Mouse (Mus musculus) stomach, postnatal 0 days (tissue): ENCODE data around the gene Reep3. TPM values are rescaled to one million over a fixed set of nuclear protein-coding genes. Genes with fewer than 3 reads are reported as not detected.
A peak's percentile ranks its signal among the peaks of the same experiment; 100 is the strongest.

Experiments used
- ATAC-seq: fragments of 200-750 bp; cut with Nextera tagmentation; 2 replicates; pipeline ENCODE4 v1.8.0; 2017; ENCODE audit not compliant: low FRiP score, low TSS enrichment
- DNase-seq: peaks from one replicate; pipeline ENCODE4 v3.0.0-alpha.2; 2016; ENCODE audit warnings: low spot score
- H3K27ac ChIP-seq: fragments of 300-500 bp; sonication (generic); replicated peaks from 2 replicates; pipeline ENCODE4 v1.5.1; 2014; ENCODE audit warnings: mild to moderate bottlenecking, control low read depth
- H3K27me3 ChIP-seq: fragments of 300-500 bp; sonication (generic); 2 replicates; pipeline ENCODE4 v1.6.1; 2014; ENCODE audit warnings: low read length; ENCODE audit not compliant: control insufficient read depth, insufficient read depth
- H3K36me3 ChIP-seq: fragments of 300-500 bp; sonication (generic); 2 replicates; pipeline ENCODE4 v1.6.1; 2014; ENCODE audit warnings: low read length, mixed read lengths; ENCODE audit not compliant: control insufficient read depth, insufficient read depth
- H3K4me1 ChIP-seq: fragments of 300-500 bp; sonication (generic); replicated peaks from 2 replicates; pipeline ENCODE4 v1.6.1; 2014; ENCODE audit warnings: antibody characterized with exemption; ENCODE audit not compliant: control insufficient read depth, insufficient read depth
- H3K4me2 ChIP-seq: fragments of 300-500 bp; sonication (generic); replicated peaks from 2 replicates; pipeline ENCODE4 v1.6.1; 2014; ENCODE audit warnings: low read depth, mild to moderate bottlenecking, control low read depth, moderate library complexity
- H3K4me3 ChIP-seq: fragments of 300-500 bp; sonication (generic); 2 replicates; pipeline ENCODE4 v1.5.1; 2014; ENCODE audit warnings: low read depth, low read length, control low read depth
- H3K9ac ChIP-seq: fragments of 300-500 bp; sonication (generic); 2 replicates; pipeline ENCODE4 v1.6.1; 2014; ENCODE audit warnings: mild to moderate bottlenecking, low read length, control low read depth, mixed read lengths
- H3K9me3 ChIP-seq: fragments of 300-500 bp; sonication (generic); 2 replicates; pipeline ENCODE4 v1.6.1; 2016; ENCODE audit warnings: low read length; ENCODE audit not compliant: control insufficient read depth
- CTCF ChIP-seq: IDR thresholded peaks from 2 replicates; pipeline ENCODE4 v1.5.1; 2016; ENCODE audit warnings: antibody characterized with exemption, low read depth, mild to moderate bottlenecking, moderate library complexity
- EP300 ChIP-seq: optimal IDR thresholded peaks from 2 replicates; pipeline ENCODE3; 2016; ENCODE audit warnings: antibody characterized with exemption
- WGBS: fragments of 180-500 bp; shearing (Covaris S2); extraction: QIAGEN DNeasy Blood & Tissue Kit; methylation state at CpG from one replicate; pipeline ENCODE4 v1.1.7; 2014; 5-methylcytosine and 5-hydroxymethylcytosine counted together
- polyA plus RNA-seq: library from polyadenylated mRNA; unstranded; fragments of >200 nt; fragmentation: Nextera tagmentation; extraction: Ambion mirVana; gene quantifications from 2 replicates; pipeline ENCODE4 v1.2.1, GENCODE M21; 2015

Reep3 gene
- polyA plus RNA-seq, 1 experiment from 2014 or later: 38.6 TPM

GRCm38 (mm10) chr10:67123756-67124155, 27.0 kb upstream of the Reep3 start:
- H3K27me3 ChIP-seq: no peaks in the 10 kb centered on the region
- H3K4me2 ChIP-seq: no peak overlapping the region
- no peak for ATAC-seq
- no peak overlapping the region for H3K9ac ChIP-seq
- no peak for DNase-seq
- 57% methylated on average over 2 of the region's 2 CpGs for WGBS
- TF ChIP-seq EP300: no peak
- TF ChIP-seq CTCF: no peak
- H3K4me1 ChIP-seq: peaks cover 5% of the 10 kb centered on the region; the same call in 1 of the 2 replicates
- no peaks in the 10 kb centered on the region for H3K9me3 ChIP-seq
- H3K4me3 ChIP-seq: no peak overlapping the region
- H3K27ac ChIP-seq: no peak overlapping the region
- H3K36me3 ChIP-seq: no peaks in the 10 kb centered on the region

GRCm38 (mm10) chr10:67120640-67121039, 23.9 kb upstream of the Reep3 start:
- Histone ChIP-seq H3K27ac (no peak overlapping the region), H3K36me3 (no peaks in the 10 kb centered on the region), H3K9me3 (no peaks in the 10 kb centered on the region), H3K4me2 (no peak overlapping the region), H3K9ac (no peak overlapping the region), H3K27me3 (no peaks in the 10 kb centered on the region), H3K4me3 (no peak overlapping the region), H3K4me1 (peaks cover 10% of the 10 kb centered on the region; the same call in 1 of the 2 replicates)
- no peak for ATAC-seq
- no peak for TF ChIP-seq EP300
- TF ChIP-seq CTCF: no peak
- DNase-seq: no peak
- 83% methylated on average over 2 of the region's 2 CpGs for WGBS

- peaks cover 10% of the 10 kb centered on the region; the same call in 1 of the 2 replicates for H3K4me1 ChIP-seq
- no peak overlapping the region for H3K27ac ChIP-seq
- no peak for ATAC-seq
- H3K4me2 ChIP-seq: no peak overlapping the region
- no peak for DNase-seq
- H3K9me3 ChIP-seq: no peaks in the 10 kb centered on the region
- no peaks in the 10 kb centered on the region for H3K27me3 ChIP-seq
- H3K9ac ChIP-seq: no peak overlapping the region
- no peaks in the 10 kb centered on the region for H3K36me3 ChIP-seq
- 55% methylated on average over 4 of the region's 4 CpGs for WGBS
- TF ChIP-seq EP300: no peak
- no peak for TF ChIP-seq CTCF
- no peak overlapping the region for H3K4me3 ChIP-seq
Measured at GRCm38 (mm10) chr10:67120180-67120579, 23.4 kb upstream of the Reep3 start.

- DNase-seq (peak; percentile 37), ATAC-seq (no peak)
- H3K36me3 ChIP-seq: no peaks in the 10 kb centered on the region
- no peak overlapping the region for H3K9ac ChIP-seq
- no peaks in the 10 kb centered on the region for H3K9me3 ChIP-seq
- no peak overlapping the region for H3K27ac ChIP-seq
- 57% methylated on average over 7 of the region's 7 CpGs for WGBS
- no peaks in the 10 kb centered on the region for H3K27me3 ChIP-seq
- H3K4me2 ChIP-seq: no peak overlapping the region
- H3K4me3 ChIP-seq: no peak overlapping the region
- no peak for TF ChIP-seq CTCF
- no peak for TF ChIP-seq EP300
- H3K4me1 ChIP-seq: peaks cover 10% of the 10 kb centered on the region; the same call in 1 of the 2 replicates
Measured at GRCm38 (mm10) chr10:67119291-67119690, 22.5 kb upstream of the Reep3 start.

DNA sequence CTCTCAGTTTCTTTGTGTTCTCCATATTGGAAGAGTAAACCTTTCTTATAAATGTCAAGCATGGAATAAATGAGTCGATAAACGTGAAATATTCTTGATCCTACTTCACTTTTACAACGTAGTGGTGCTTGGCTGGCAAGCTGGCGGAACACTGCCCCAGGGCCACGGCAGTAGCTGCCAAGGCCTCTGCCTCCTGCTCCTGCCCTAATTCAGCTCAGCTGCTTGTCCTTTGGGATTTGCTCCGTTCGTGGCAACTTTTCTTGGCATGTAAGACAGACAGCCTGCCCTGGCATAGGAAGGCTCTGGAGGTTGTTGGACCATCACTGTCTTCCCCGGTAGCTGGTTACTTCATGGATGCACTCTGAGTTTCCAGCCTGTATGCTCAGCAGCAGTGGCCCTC, 19.5 kb upstream of the Reep3 start:
- no peak for DNase-seq
- no peaks in the 10 kb centered on the region for H3K36me3 ChIP-seq
- no peak overlapping the region for H3K4me2 ChIP-seq
- no peaks in the 10 kb centered on the region for H3K9me3 ChIP-seq
- H3K27ac ChIP-seq: peak overlapping the region; percentile 49; the same call in 1 of the 2 replicates
- peaks cover 10% of the 10 kb centered on the region; the same call in 1 of the 2 replicates for H3K4me1 ChIP-seq
- no peak overlapping the region for H3K9ac ChIP-seq
- no peak for ATAC-seq
- TF ChIP-seq EP300: no peak
- no peak for TF ChIP-seq CTCF
- H3K27me3 ChIP-seq: no peaks in the 10 kb centered on the region
- H3K4me3 ChIP-seq: no peak overlapping the region
- WGBS: 48% methylated on average over 8 of the region's 8 CpGs

GRCm38 (mm10) chr10:67115666-67116091, 18.9 kb upstream of the Reep3 start:
- Histone ChIP-seq H3K4me1 (peaks cover 10% of the 10 kb centered on the region; the same call in 1 of the 2 replicates), H3K9ac (no peak overlapping the region), H3K4me3 (no peak overlapping the region), H3K4me2 (no peak overlapping the region), H3K27me3 (no peaks in the 10 kb centered on the region), H3K36me3 (no peaks in the 10 kb centered on the region), H3K9me3 (no peaks in the 10 kb centered on the region), H3K27ac (peak overlapping the region; percentile 78)
- 5% methylated on average over 5 of the region's 5 CpGs for WGBS
- TF ChIP-seq EP300: no peak
- TF ChIP-seq CTCF: no peak
- peak; percentile 98 for ATAC-seq
- DNase-seq: peak; percentile 74
